Mouse (Mus musculus) ES-E14 (cell line): ENCODE measurements around the gene Prm3. TPM values are rescaled to one million over a fixed set of nuclear protein-coding genes. Genes with fewer than 3 reads are reported as not detected.

Experiments used
- DNase-seq: peaks from one replicate; pipeline ENCODE4 v3.0.0-alpha.2; 2013; ENCODE audit warnings: low read depth, low spot score
- H3K27ac ChIP-seq: 2 replicates; pipeline ENCODE4 v1.5.1; 2012; ENCODE audit warnings: low read depth, mild to moderate bottlenecking, low read length, moderate library complexity, mixed read lengths; ENCODE audit not compliant: poor library complexity, insufficient read depth, severe bottlenecking
- H3K36me3 ChIP-seq: 2 replicates; pipeline ENCODE4 v1.6.1; 2012; ENCODE audit warnings: mild to moderate bottlenecking, low read length, moderate library complexity, mixed read lengths; ENCODE audit not compliant: control insufficient read depth, poor library complexity, insufficient read depth, severe bottlenecking
- H3K4me1 ChIP-seq, 2 experiments: fragments of 150-350 bp in 1 of 2; sonication (generic) in 1 of 2; 2 replicates each; pipeline ENCODE4 v1.6.1; 2012; ENCODE audit warnings: low read length in 2 of 2, mild to moderate bottlenecking in 1 of 2, mixed read lengths in 1 of 2; ENCODE audit not compliant: control insufficient read depth in 2 of 2, insufficient read depth in 2 of 2, poor library complexity in 1 of 2
- H3K4me3 ChIP-seq, 2 experiments: fragments of 150-350 bp in 1 of 2; sonication (generic) in 1 of 2; 2 replicates each; pipeline ENCODE4 v1.5.1; 2012; ENCODE audit warnings: low read length in 2 of 2, low read depth in 1 of 2, mild to moderate bottlenecking in 1 of 2, mixed read lengths in 1 of 2; ENCODE audit not compliant: insufficient read depth in 1 of 2, poor library complexity in 1 of 2, severe bottlenecking in 1 of 2
- H3K9ac ChIP-seq: 2 replicates; pipeline ENCODE4 v1.6.1; 2012; ENCODE audit warnings: low read depth, mild to moderate bottlenecking, low read length, mixed read lengths; ENCODE audit not compliant: poor library complexity, insufficient read depth, severe bottlenecking
- H3K9me3 ChIP-seq: fragments of 150-350 bp; sonication (generic); 2 replicates; pipeline ENCODE4 v1.6.1; 2012; ENCODE audit warnings: low read depth, mild to moderate bottlenecking, low read length; ENCODE audit not compliant: control insufficient read depth, insufficient read depth
- CHD2 ChIP-seq: IDR thresholded peaks from 2 replicates; pipeline ENCODE4 v1.6.1; 2014; ENCODE audit warnings: mild to moderate bottlenecking, low read depth, low read length, inconsistent platforms
- HCFC1 ChIP-seq: IDR thresholded peaks from 2 replicates; pipeline ENCODE4 v1.6.1; 2012; ENCODE audit warnings: low read length, inconsistent platforms, borderline replicate concordance; ENCODE audit not compliant: insufficient read depth
- MAFK ChIP-seq: IDR thresholded peaks from 2 replicates; pipeline ENCODE4 v1.6.1; 2014; ENCODE audit warnings: mild to moderate bottlenecking, low read depth, low read length, inconsistent platforms; ENCODE audit not compliant: insufficient read depth
- ZC3H11A ChIP-seq: IDR thresholded peaks from 2 replicates; pipeline ENCODE4 v1.6.1; 2012; ENCODE audit warnings: low read depth, mild to moderate bottlenecking, inconsistent platforms, low read length, borderline replicate concordance
- ZNF384 ChIP-seq: IDR thresholded peaks from 2 replicates; pipeline ENCODE4 v1.6.1; 2012; ENCODE audit warnings: low read depth, low read length, inconsistent platforms
- in situ Hi-C, 2 experiments: fragments of 600-800 bp; cut with MboI; formaldehyde crosslinking; loops; one replicate each; pipeline ENCODE4 v1.15.1; 2025; ENCODE audit warnings: low sequenced_read_pairs in 2 of 2, inconsistent platforms in 1 of 2; ENCODE audit not compliant: unreplicated experiment in 2 of 2
- total RNA-seq: library from RNA; depleted of rRNA; stranded (reverse); fragments of 300-350 nt; gene quantifications from 2 replicates; pipeline ENCODE4 v1.2.3, GENCODE M21; 2012; rRNA removed

Prm3 gene
- total RNA-seq: not detected in 2 replicates

DNA sequence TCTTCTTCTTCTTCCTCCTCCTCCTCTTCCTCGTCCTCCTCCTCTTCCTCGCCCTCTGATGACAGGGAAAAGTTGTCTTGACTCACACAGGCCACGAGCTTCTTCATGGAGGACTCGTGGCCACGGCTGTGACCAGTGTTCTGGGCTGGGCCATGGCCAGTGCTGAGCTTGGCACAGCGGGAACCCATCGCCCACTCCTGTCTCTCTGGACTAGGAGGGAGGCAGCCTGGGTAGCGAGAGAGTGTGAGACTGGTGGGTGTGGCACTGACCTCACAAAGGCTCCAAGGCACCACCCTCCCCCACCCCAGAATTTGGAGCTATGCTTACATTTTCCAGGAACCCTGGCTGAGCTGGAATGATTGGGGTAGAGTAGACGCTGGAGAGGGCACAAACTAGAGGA is at the start of gene Prm3:
Prm3 (minus strand) TSS at position 213 of the 400 bp plus-strand sequence.
- no peak for TF ChIP-seq CHD2
- no peak for TF ChIP-seq HCFC1
- TF ChIP-seq MAFK: no peak
- no peak for TF ChIP-seq ZNF384
- no peak for TF ChIP-seq ZC3H11A
- no peak for DNase-seq
- Histone ChIP-seq H3K4me3 (no peak within 1 kb of the TSS), H3K9me3 (no peaks in the 10 kb centered on the region), H3K27ac (no peak within 1 kb of the TSS), H3K4me1 (peaks cover 7 to 14% of the 10 kb centered on the region in 2 experiments; a peak in 2 of 4 replicates), H3K36me3 (no peaks in the 10 kb centered on the region), H3K9ac (no peak within 1 kb of the TSS)
- in situ Hi-C loops: no loop called here

DNA sequence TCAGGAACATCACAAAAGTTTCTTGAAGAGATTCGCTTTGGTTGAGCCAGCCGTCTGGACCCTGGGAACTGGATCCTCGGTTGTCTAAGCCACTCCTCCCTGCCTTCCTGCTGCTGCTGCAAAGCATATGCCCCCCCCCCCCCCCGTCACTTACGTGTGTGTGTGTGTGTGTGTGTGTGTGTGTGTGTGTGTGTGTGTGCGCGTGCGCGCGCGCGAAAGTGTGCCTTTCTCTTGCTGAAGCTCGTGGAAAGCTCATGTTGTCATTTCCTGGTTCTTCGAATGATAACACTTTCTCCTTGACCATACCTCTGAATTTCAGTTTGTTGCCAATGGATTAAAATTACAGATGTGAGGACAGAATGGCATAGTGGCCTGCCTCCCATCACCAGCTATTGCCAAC is 49.3 kb upstream of the Prm3 start:
- Histone ChIP-seq H3K4me1 (peaks cover 4 to 11% of the 10 kb centered on the region in 2 experiments), H3K4me3 (no peak overlapping the region), H3K9me3 (no peaks in the 10 kb centered on the region), H3K36me3 (no peaks in the 10 kb centered on the region), H3K9ac (no peak overlapping the region), H3K27ac (no peak overlapping the region)
- no peak for TF ChIP-seq CHD2
- no peak for TF ChIP-seq ZNF384
- TF ChIP-seq HCFC1: no peak
- no peak for TF ChIP-seq MAFK
- no peak for TF ChIP-seq ZC3H11A
- in situ Hi-C loops: loop anchor here in 1 of 2 experiments (10.0 kb wide), 1 partner anchor 265 kb away; no protein-coding TSS in a partner anchor
- no peak for DNase-seq

DNA sequence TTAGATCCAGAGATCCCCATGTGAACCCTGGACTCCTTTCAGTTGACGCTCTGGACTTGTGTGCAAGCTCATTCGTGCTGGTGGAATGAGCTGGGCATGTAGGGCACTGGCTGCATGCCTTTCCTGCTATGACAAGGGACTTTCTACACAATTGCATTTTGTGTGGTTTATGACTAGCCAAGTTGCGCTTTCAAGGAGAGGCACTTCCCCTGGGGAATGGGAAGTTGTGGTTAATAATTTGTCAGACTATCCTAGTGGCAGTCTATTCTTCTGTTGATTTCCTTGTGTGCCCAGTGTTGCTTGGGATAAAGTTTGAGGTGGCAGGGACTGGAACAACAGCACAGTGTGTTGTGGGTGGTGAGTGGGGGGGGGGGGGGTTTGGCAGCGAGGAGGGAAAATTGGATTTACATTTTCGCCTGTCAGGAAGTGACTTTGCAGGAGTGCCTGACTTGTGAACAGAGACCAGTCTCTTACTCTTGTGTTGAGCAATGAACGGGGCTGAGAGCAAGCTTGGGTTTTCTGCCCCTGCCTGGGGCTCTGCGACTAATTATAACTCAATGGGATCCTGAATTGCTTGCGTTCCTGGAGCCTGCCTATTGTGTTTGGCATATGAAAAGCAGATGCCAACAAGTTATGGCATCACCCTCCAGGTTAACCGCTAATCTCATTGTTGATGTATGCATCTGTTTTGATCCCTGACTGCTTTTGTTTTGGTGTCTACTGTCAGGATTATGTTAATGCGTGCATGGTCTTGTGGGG is 48.0 kb upstream of the Prm3 start:
- DNase-seq: no peak
- in situ Hi-C loops: no loop called here
- Histone ChIP-seq H3K4me3 (no peak overlapping the region), H3K9ac (no peak overlapping the region), H3K27ac (no peak overlapping the region), H3K4me1 (peaks cover 3 to 9% of the 10 kb centered on the region in 2 experiments), H3K36me3 (no peaks in the 10 kb centered on the region), H3K9me3 (no peaks in the 10 kb centered on the region)
- TF ChIP-seq CHD2: no peak
- no peak for TF ChIP-seq MAFK
- TF ChIP-seq ZNF384: no peak
- TF ChIP-seq HCFC1: no peak
- no peak for TF ChIP-seq ZC3H11A

DNA sequence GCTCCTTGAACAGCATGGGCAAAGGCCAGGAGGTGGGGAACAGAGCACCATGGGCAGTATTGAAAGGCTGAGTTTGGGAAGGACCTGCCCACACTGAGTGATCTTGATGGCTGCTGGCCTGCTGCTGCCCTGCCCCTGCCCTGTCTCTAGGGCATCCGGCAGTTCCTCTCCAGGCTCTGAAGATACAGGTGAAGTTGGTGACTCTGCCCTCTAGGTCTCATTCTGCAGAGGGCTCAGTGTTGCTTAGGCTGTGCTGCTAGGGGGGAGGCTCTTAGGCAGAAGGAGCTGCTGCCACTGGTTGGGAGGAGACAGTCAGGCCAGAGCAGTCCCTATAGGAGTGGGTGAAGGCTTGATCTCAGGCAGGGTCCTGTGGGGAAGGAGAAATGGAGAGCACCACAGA is 47.2 kb upstream of the Prm3 start:
- H3K36me3 ChIP-seq: no peaks in the 10 kb centered on the region
- no peaks in the 10 kb centered on the region for H3K9me3 ChIP-seq
- in situ Hi-C loops: no loop called here
- no peak overlapping the region for H3K4me3 ChIP-seq
- no peak for DNase-seq
- H3K4me1 ChIP-seq: peaks cover 2 to 6% of the 10 kb centered on the region in 2 experiments; a peak in 2 of 4 replicates
- H3K27ac ChIP-seq: no peak overlapping the region
- H3K9ac ChIP-seq: no peak overlapping the region
- TF ChIP-seq ZNF384 (no peak), MAFK (no peak), CHD2 (no peak), ZC3H11A (no peak), HCFC1 (no peak)
